Mouse (Mus musculus) bone marrow macrophage, adult 2 months (primary cell): ENCODE measurements around the gene Yae1d1. TPM values are rescaled to one million over a fixed set of nuclear protein-coding genes. Genes with fewer than 3 reads are reported as not detected.
"Not testable (repeated sequence)": the region's sequence is repeated elsewhere in the genome, so short reads cannot be mapped to it uniquely, and the experiment has no call there.

Experiments
- H3K27ac ChIP-seq: 2 replicates; pipeline ENCODE4 v1.5.1; 2012; ENCODE audit warnings: low read depth, low read length; ENCODE audit not compliant: insufficient read depth
- H3K4me1 ChIP-seq: 2 replicates; pipeline ENCODE4 v1.6.1; 2012; ENCODE audit warnings: low read length; ENCODE audit not compliant: control insufficient read depth, insufficient read depth
- H3K4me3 ChIP-seq: 2 replicates; pipeline ENCODE4 v1.5.1; 2012; ENCODE audit warnings: mild to moderate bottlenecking, low read length, moderate library complexity; ENCODE audit not compliant: insufficient read depth
- CTCF ChIP-seq: IDR thresholded peaks from 2 replicates; pipeline ENCODE4 v1.5.1; 2012; ENCODE audit warnings: low read depth, mild to moderate bottlenecking, low read length, moderate library complexity
- POLR2A ChIP-seq: IDR thresholded peaks from 2 replicates; pipeline ENCODE4 v1.6.1; 2012; ENCODE audit warnings: mild to moderate bottlenecking, low read depth, low read length, borderline replicate concordance
- polyA plus RNA-seq: library from polyadenylated mRNA; stranded (reverse); fragments of >200 nt; gene quantifications from 2 replicates; pipeline ENCODE4 v1.2.4, GENCODE M21; 2012; ENCODE audit not compliant: missing spikeins, insufficient read depth, insufficient read length

The Yae1d1 gene
- polyA plus RNA-seq, 1 experiment = 15.7 TPM

- H3K4me1 ChIP-seq = peaks cover 17% of the 10 kb centered on the region
- peak overlapping the region; percentile 14 for H3K4me3 ChIP-seq
- no peak for TF ChIP-seq CTCF
- TF ChIP-seq POLR2A = no peak
- H3K27ac ChIP-seq = peak overlapping the region; percentile 86
These were observed 16.1 kb downstream of the Yae1d1 start for GRCm38 (mm10) chr13:17976854-17977739.

- peaks cover 15% of the 10 kb centered on the region for H3K4me1 ChIP-seq
- no peak for TF ChIP-seq POLR2A
- no peak for TF ChIP-seq CTCF
- no peak overlapping the region for H3K4me3 ChIP-seq
- peak overlapping the region; percentile 87 for H3K27ac ChIP-seq
These were observed 17.3 kb downstream of the Yae1d1 start for GRCm38 (mm10) chr13:17975891-17976290.

- Histone ChIP-seq H3K4me1 (peaks cover 17% of the 10 kb centered on the region), H3K4me3 (no peak overlapping the region), H3K27ac (peak overlapping the region; percentile 76)
- TF ChIP-seq CTCF (no peak), POLR2A (no peak)
These were observed 17.7 kb downstream of the Yae1d1 start for GRCm38 (mm10) chr13:17975457-17975856.

GRCm38 (mm10) chr13:17974734-17975133 lies 18.4 kb downstream of the Yae1d1 start:
- H3K4me3 ChIP-seq = no peak overlapping the region
- H3K4me1 ChIP-seq = peaks cover 17% of the 10 kb centered on the region
- TF ChIP-seq CTCF (no peak), POLR2A (no peak)

GRCm38 (mm10) chr13:17960613-17961012 lies 32.5 kb downstream of the Yae1d1 start:
- peaks cover 5% of the 10 kb centered on the region for H3K4me1 ChIP-seq
- no peak for TF ChIP-seq CTCF
- TF ChIP-seq POLR2A = no peak

More at GRCm38 (mm10) chr13:17974734-17975133, 18.4 kb downstream of the Yae1d1 start:
- peak overlapping the region; percentile 4; the same call in 1 of the 2 replicates for H3K27ac ChIP-seq

GRCm38 (mm10) chr13:17954282-17954681 lies 38.9 kb downstream of the Yae1d1 start:
- Histone ChIP-seq H3K4me3 (no peak overlapping the region), H3K4me1 (0 out of 2 replicates have a peak, but pooled peaks cover 2% of the 10 kb centered on the region), H3K27ac (no peak overlapping the region)
- TF ChIP-seq CTCF (no peak), POLR2A (no peak)

More at GRCm38 (mm10) chr13:17960613-17961012, 32.5 kb downstream of the Yae1d1 start:
- no peak overlapping the region for H3K4me3 ChIP-seq
- no peak overlapping the region for H3K27ac ChIP-seq

- not testable (repeated sequence) for H3K4me1 ChIP-seq, H3K4me3 ChIP-seq, H3K27ac ChIP-seq
These were observed 42.6 kb downstream of the Yae1d1 start for GRCm38 (mm10) chr13:17950581-17950980.

GRCm38 (mm10) chr13:17949555-17949954 lies 43.6 kb downstream of the Yae1d1 start:
- Histone ChIP-seq H3K27ac (no peak overlapping the region), H3K4me3 (no peak overlapping the region), H3K4me1 (peaks cover 13% of the 10 kb centered on the region)
- TF ChIP-seq CTCF (no peak), POLR2A (no peak)

- peaks cover 19% of the 10 kb centered on the region for H3K4me1 ChIP-seq
- H3K4me3 ChIP-seq = peak within 1 kb of the TSS; percentile 100
- TF ChIP-seq POLR2A = no peak
- TF ChIP-seq CTCF = no peak
- peak within 1 kb of the TSS; percentile 58 for H3K27ac ChIP-seq
These were observed 48.9 kb downstream of the Yae1d1 start, which contains the start of gene Rala for GRCm38 (mm10) chr13:17944078-17944917. TSS of gene Rala (minus strand) at chr13:17944239.
